Mouse (Mus musculus): Measurements from ENCODE around the gene Galr3. TPM values are rescaled to one million over a fixed set of nuclear protein-coding genes. Genes with fewer than 3 reads are reported as not detected.
A peak's percentile ranks its signal among the peaks of the same experiment; 100 is the strongest.

Galr3 gene
- polyA plus RNA-seq, 1 experiment = not detected

GRCm38 (mm10) chr15:79056601-79057000 is 14.9 kb downstream of the Galr3 start:
- no peak for TF ChIP-seq POLR2A (IDR thresholded peaks at IDR 0.05; ENCODE audit: insufficient read depth, low read length)
- no peak for TF ChIP-seq EP300 (IDR thresholded peaks at IDR 0.05; ENCODE audit: insufficient read depth, low read depth, low read length)
- TF ChIP-seq CTCF (IDR thresholded peaks at IDR 0.05; ENCODE audit: low read depth, low read length) = no peak
- Histone ChIP-seq H3K27me3 (ENCODE audit: control insufficient read depth, insufficient read depth, low read length, poor library complexity, severe bottlenecking) (no peaks in the 10 kb centered on the region), H3K4me1 (ENCODE audit: control insufficient read depth, insufficient read depth, low read length) (peaks cover 2% of the 10 kb centered on the region), H3K9ac (ENCODE audit: low read depth, poor library complexity, severe bottlenecking) (no peak overlapping the region), H3K4me3 (ENCODE audit: low read depth, low read length) (no peak overlapping the region), H3K36me3 (ENCODE audit: control insufficient read depth, insufficient read depth, low read length, poor library complexity, severe bottlenecking) (peaks cover 14% of the 10 kb centered on the region), H3K27ac (ENCODE audit: insufficient read depth, low read length) (no peak overlapping the region), H3K9me3 (replicated peaks; ENCODE audit: control insufficient read depth, insufficient read depth, low read length, poor library complexity, severe bottlenecking) (no peaks in the 10 kb centered on the region)

- H3K36me3 ChIP-seq (ENCODE audit: control insufficient read depth, insufficient read depth, low read length, poor library complexity, severe bottlenecking) = peaks cover 14% of the 10 kb centered on the region
- no peaks in the 10 kb centered on the region for H3K27me3 ChIP-seq (ENCODE audit: control insufficient read depth, insufficient read depth, low read length, poor library complexity, severe bottlenecking)
- no peak overlapping the region for H3K27ac ChIP-seq (ENCODE audit: insufficient read depth, low read length)
- no peak overlapping the region for H3K9ac ChIP-seq (ENCODE audit: low read depth, poor library complexity, severe bottlenecking)
- H3K4me3 ChIP-seq (ENCODE audit: low read depth, low read length) = no peak overlapping the region
- no peaks in the 10 kb centered on the region for H3K4me1 ChIP-seq (ENCODE audit: control insufficient read depth, insufficient read depth, low read length)
- no peaks in the 10 kb centered on the region for H3K9me3 ChIP-seq (replicated peaks; ENCODE audit: control insufficient read depth, insufficient read depth, low read length, poor library complexity, severe bottlenecking)
- TF ChIP-seq POLR2A (IDR thresholded peaks at IDR 0.05; ENCODE audit: insufficient read depth, low read length) = no peak
- TF ChIP-seq EP300 (IDR thresholded peaks at IDR 0.05; ENCODE audit: insufficient read depth, low read depth, low read length) = no peak
- no peak for TF ChIP-seq CTCF (IDR thresholded peaks at IDR 0.05; ENCODE audit: low read depth, low read length)
These were observed 16.2 kb downstream of the Galr3 start for GRCm38 (mm10) chr15:79057850-79058249.

GRCm38 (mm10) chr15:79060887-79061565 is 19.3 kb downstream of the Galr3 start:
- Histone ChIP-seq H3K27me3 (ENCODE audit: control insufficient read depth, insufficient read depth, low read length, poor library complexity, severe bottlenecking) (no peaks in the 10 kb centered on the region), H3K4me3 (ENCODE audit: low read depth, low read length) (no peak overlapping the region), H3K9ac (ENCODE audit: low read depth, poor library complexity, severe bottlenecking) (no peak overlapping the region), H3K27ac (ENCODE audit: insufficient read depth, low read length) (no peak overlapping the region), H3K36me3 (ENCODE audit: control insufficient read depth, insufficient read depth, low read length, poor library complexity, severe bottlenecking) (0 out of 2 replicates have a peak, but pooled peaks cover 4% of the 10 kb centered on the region), H3K4me1 (ENCODE audit: control insufficient read depth, insufficient read depth, low read length) (peaks cover 3% of the 10 kb centered on the region), H3K9me3 (replicated peaks; ENCODE audit: control insufficient read depth, insufficient read depth, low read length, poor library complexity, severe bottlenecking) (no peaks in the 10 kb centered on the region)
- TF ChIP-seq EP300 (IDR thresholded peaks at IDR 0.05; ENCODE audit: insufficient read depth, low read depth, low read length) (no peak), POLR2A (IDR thresholded peaks at IDR 0.05; ENCODE audit: insufficient read depth, low read length) (no peak), CTCF (IDR thresholded peaks at IDR 0.05; ENCODE audit: low read depth, low read length) (no peak)

- Histone ChIP-seq H3K27ac (ENCODE audit: insufficient read depth, low read length) (peak within 1 kb of the TSS; percentile 26; the same call in 1 of the 2 replicates), H3K36me3 (ENCODE audit: control insufficient read depth, insufficient read depth, low read length, poor library complexity, severe bottlenecking) (no peaks in the 10 kb centered on the region), H3K4me1 (ENCODE audit: control insufficient read depth, insufficient read depth, low read length) (peaks cover 6% of the 10 kb centered on the region), H3K27me3 (ENCODE audit: control insufficient read depth, insufficient read depth, low read length, poor library complexity, severe bottlenecking) (no peaks in the 10 kb centered on the region), H3K9me3 (replicated peaks; ENCODE audit: control insufficient read depth, insufficient read depth, low read length, poor library complexity, severe bottlenecking) (no peaks in the 10 kb centered on the region), H3K4me3 (ENCODE audit: low read depth, low read length) (peak within 1 kb of the TSS; percentile 66), H3K9ac (ENCODE audit: low read depth, poor library complexity, severe bottlenecking) (peak within 1 kb of the TSS; percentile 73)
- no peak for TF ChIP-seq CTCF (IDR thresholded peaks at IDR 0.05; ENCODE audit: low read depth, low read length)
- TF ChIP-seq EP300 (IDR thresholded peaks at IDR 0.05; ENCODE audit: insufficient read depth, low read depth, low read length) = no peak
- no peak for TF ChIP-seq POLR2A (IDR thresholded peaks at IDR 0.05; ENCODE audit: insufficient read depth, low read length)
These were observed 20.9 kb downstream of the Galr3 start, which contains the start of gene Ankrd54 for GRCm38 (mm10) chr15:79062376-79063159. Gene Ankrd54, minus strand, starts transcription at chr15:79062893.

GRCm38 (mm10) chr15:79063160-79063740 is 21.6 kb downstream of the Galr3 start:
- H3K9ac ChIP-seq (ENCODE audit: low read depth, poor library complexity, severe bottlenecking) = peak overlapping the region; percentile 70
- no peaks in the 10 kb centered on the region for H3K9me3 ChIP-seq (replicated peaks; ENCODE audit: control insufficient read depth, insufficient read depth, low read length, poor library complexity, severe bottlenecking)
- no peaks in the 10 kb centered on the region for H3K36me3 ChIP-seq (ENCODE audit: control insufficient read depth, insufficient read depth, low read length, poor library complexity, severe bottlenecking)
- no peaks in the 10 kb centered on the region for H3K27me3 ChIP-seq (ENCODE audit: control insufficient read depth, insufficient read depth, low read length, poor library complexity, severe bottlenecking)
- peaks cover 6% of the 10 kb centered on the region for H3K4me1 ChIP-seq (ENCODE audit: control insufficient read depth, insufficient read depth, low read length)
- peak overlapping the region; percentile 66 for H3K4me3 ChIP-seq (ENCODE audit: low read depth, low read length)
- no peak for TF ChIP-seq POLR2A (IDR thresholded peaks at IDR 0.05; ENCODE audit: insufficient read depth, low read length)
- TF ChIP-seq CTCF (IDR thresholded peaks at IDR 0.05; ENCODE audit: low read depth, low read length) = no peak
- no peak for TF ChIP-seq EP300 (IDR thresholded peaks at IDR 0.05; ENCODE audit: insufficient read depth, low read depth, low read length)
- H3K27ac ChIP-seq (ENCODE audit: insufficient read depth, low read length) = peak overlapping the region; percentile 26; the same call in 1 of the 2 replicates

Measured in ES-Bruce4 (cell line).